ENCODE assay signal across 27 mouse cellular contexts in the genomic region with DNA sequence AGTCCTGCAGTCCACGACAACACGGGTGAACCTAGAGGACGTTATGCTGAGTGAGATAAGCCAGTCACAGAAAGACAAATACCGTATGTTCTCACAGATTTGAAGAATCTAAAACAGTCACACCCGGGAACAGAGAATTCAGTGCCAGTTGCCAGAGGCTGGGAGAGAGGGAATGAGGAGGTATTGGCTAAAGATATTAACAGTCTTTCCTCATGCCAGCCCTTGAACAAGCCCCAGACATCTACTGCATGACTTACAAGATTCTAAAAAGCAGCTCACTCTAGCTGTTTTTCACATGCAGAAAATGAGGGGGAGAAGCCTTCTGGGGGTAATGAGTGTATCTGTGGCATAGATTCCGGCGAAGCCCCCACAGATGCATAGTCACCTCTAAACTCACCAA.
DNase-seq lines count a peak whose midpoint lies in the region; ATAC-seq and TF ChIP-seq lines count a peak whose summit lies in the region.
"Had no signal": no experiment of that assay in that cellular context is flagged by ENCODE, and none has a peak within 500 bp of the region (broad histone marks: within the 10 kb centered on the region; RNA-seq: fewer than 3 reads in every experiment).

No protein-coding gene starts in this region.

- H3K4me2 ChIP-seq in midbrain, embryonic 11.5 days, result no peak overlapping the region
- no peak overlapping the region for H3K4me2 ChIP-seq in midbrain, postnatal 0 days (ENCODE audit: low read depth, low read length, poor library complexity, severe bottlenecking)
- H3K4me2 ChIP-seq: embryonic facial prominence, embryonic 12.5 days; embryonic facial prominence, embryonic 15.5 days; forebrain, embryonic 13.5 days; heart, embryonic 13.5 days; hindbrain, embryonic 12.5 days; hindbrain, embryonic 15.5 days had no signal

- peaks cover 2% of the 10 kb centered on the region; the same call in 1 of the 2 replicates for H3K4me1 ChIP-seq in midbrain, embryonic 11.5 days (ENCODE audit: control insufficient read depth, insufficient read depth, low read length)
- H3K4me1 ChIP-seq in midbrain, postnatal 0 days (ENCODE audit: insufficient read depth, low read length), result no peaks in the 10 kb centered on the region
- H3K4me1 ChIP-seq: embryonic facial prominence, embryonic 12.5 days; embryonic facial prominence, embryonic 15.5 days; forebrain, embryonic 13.5 days; hindbrain, embryonic 12.5 days; hindbrain, embryonic 15.5 days had no signal

- DNase-seq in frontal cortex, postnatal 10 days (ENCODE audit: low spot score in 2 of 2), result no peak
- DNase-seq in layer of hippocampus, adult 2 months (ENCODE audit: low spot score in 2 of 2), result peak in 1 of 2 experiments; percentile 9
- no peak for DNase-seq in layer of hippocampus, postnatal 10 days (ENCODE audit: low spot score in 2 of 2)
- peak; percentile 49 for DNase-seq in midbrain, embryonic 11.5 days (ENCODE audit: low spot score, missing footprints)
- DNase-seq in midbrain, postnatal 0 days (ENCODE audit: low spot score), result no peak
- DNase-seq: adrenal gland, postnatal 10 days; adrenal gland, postnatal 36 days; B cell, adult 2 months; cerebellum, adult 11 months; cerebellum, adult 2 months; cerebellum, adult 9-11 months; cerebellum, postnatal 25 days; gastrocnemius, postnatal 25 days; heart, adult 2 months; heart, postnatal 14 days had no signal

- WGBS in midbrain, embryonic 11.5 days, result 79% methylated on average over 7 of the region's 7 CpGs
- WGBS in midbrain, postnatal 0 days, result 73% methylated on average over 7 of the region's 7 CpGs

- H3K27me3 ChIP-seq in midbrain, embryonic 11.5 days (ENCODE audit: control insufficient read depth, insufficient read depth, low read length), result no peaks in the 10 kb centered on the region
- no peaks in the 10 kb centered on the region for H3K27me3 ChIP-seq in midbrain, postnatal 0 days (ENCODE audit: insufficient read depth, low read length)
- H3K27me3 ChIP-seq: CH12.LX; embryonic facial prominence, embryonic 12.5 days; embryonic facial prominence, embryonic 15.5 days; forebrain, embryonic 13.5 days; heart, embryonic 13.5 days; hindbrain, embryonic 12.5 days; hindbrain, embryonic 15.5 days; Patski had no signal

- H3K36me3 ChIP-seq in midbrain, embryonic 11.5 days (ENCODE audit: control insufficient read depth, insufficient read depth, low read length), result no peaks in the 10 kb centered on the region
- no peaks in the 10 kb centered on the region for H3K36me3 ChIP-seq in midbrain, postnatal 0 days (ENCODE audit: insufficient read depth, low read length)
- H3K36me3 ChIP-seq: embryonic facial prominence, embryonic 12.5 days; embryonic facial prominence, embryonic 15.5 days; G1E; heart, embryonic 10.5 days; heart, embryonic 13.5 days; hindbrain, embryonic 12.5 days; hindbrain, embryonic 15.5 days had no signal

- ATAC-seq in frontal cortex, adult (ENCODE audit: low TSS enrichment), result peak; percentile 85
- ATAC-seq in midbrain, embryonic 11.5 days (ENCODE audit: low FRiP score), result no peak
- ATAC-seq in midbrain, postnatal 0 days (ENCODE audit: low FRiP score), result no peak
- ATAC-seq: forebrain, embryonic 13.5 days; forebrain, embryonic 16.5 days; Patski had no signal

- no peak for TF ChIP-seq CTCF in layer of hippocampus, adult 2 months (conservative IDR thresholded peaks at IDR 0.05)
- TF ChIP-seq CTCF in midbrain, postnatal 0 days (IDR thresholded peaks at IDR 0.05), result no peak

- peak overlapping the region; percentile 5; the same call in 1 of the 2 replicates for H3K27ac ChIP-seq in layer of hippocampus, adult 2 months
- H3K27ac ChIP-seq in midbrain, embryonic 11.5 days (ENCODE audit: low read depth, low read length), result no peak overlapping the region
- H3K27ac ChIP-seq in midbrain, postnatal 0 days (ENCODE audit: low read depth, low read length), result no peak overlapping the region
- H3K27ac ChIP-seq: embryonic facial prominence, embryonic 12.5 days; embryonic facial prominence, embryonic 15.5 days; forebrain, embryonic 13.5 days; heart, adult 2 months; heart, embryonic 10.5 days; heart, embryonic 13.5 days; hindbrain, embryonic 12.5 days; hindbrain, embryonic 15.5 days had no signal

- no peaks in the 10 kb centered on the region for H3K9me3 ChIP-seq in midbrain, embryonic 11.5 days (ENCODE audit: control insufficient read depth, low read length)
- H3K9me3 ChIP-seq in midbrain, postnatal 0 days (ENCODE audit: low read length), result no peaks in the 10 kb centered on the region
- H3K9me3 ChIP-seq: embryonic facial prominence, embryonic 12.5 days; embryonic facial prominence, embryonic 15.5 days; forebrain, embryonic 13.5 days; heart, embryonic 10.5 days; heart, embryonic 13.5 days; hindbrain, embryonic 12.5 days; hindbrain, embryonic 15.5 days had no signal

- no peak overlapping the region for H3K9ac ChIP-seq in midbrain, embryonic 11.5 days (ENCODE audit: low read length)
- H3K9ac ChIP-seq in midbrain, postnatal 0 days (replicated peaks; ENCODE audit: low read length, poor library complexity, severe bottlenecking), result no peak overlapping the region
- H3K9ac ChIP-seq: embryonic facial prominence, embryonic 12.5 days; embryonic facial prominence, embryonic 15.5 days; forebrain, embryonic 13.5 days; heart, embryonic 13.5 days; hindbrain, embryonic 12.5 days; hindbrain, embryonic 15.5 days had no signal

- H3K4me3 ChIP-seq in layer of hippocampus, adult 2 months, result no peak overlapping the region
- no peak overlapping the region for H3K4me3 ChIP-seq in midbrain, embryonic 11.5 days (ENCODE audit: low read depth, low read length)
- H3K4me3 ChIP-seq in midbrain, postnatal 0 days (ENCODE audit: low read depth, low read length), result no peak overlapping the region
- H3K4me3 ChIP-seq: embryonic facial prominence, embryonic 12.5 days; embryonic facial prominence, embryonic 15.5 days; forebrain, embryonic 13.5 days; heart, adult 2 months; heart, embryonic 10.5 days; heart, embryonic 13.5 days; hindbrain, embryonic 12.5 days; hindbrain, embryonic 15.5 days had no signal
